Mouse (Mus musculus): ENCODE data around the gene Wscd2.

- TF ChIP-seq TAL1 (IDR thresholded peaks at IDR 0.05; ENCODE audit: low read length), result no peak
- TF ChIP-seq GATA1 (IDR thresholded peaks at IDR 0.05; ENCODE audit: low read length), result no peak
These were observed 9.3 kb downstream of the Wscd2 start for GRCm38 (mm10) chr5:113499421-113499820.
